Mouse (Mus musculus): ENCODE data around the gene Ddx23.

Ddx23 gene

GRCm38 (mm10) chr15:98674994-98675545 is 12.4 kb upstream of the Ddx23 start:
- DNase-seq (ENCODE audit: low spot score in 2 of 2), result no peak

- no peak for DNase-seq (ENCODE audit: low spot score in 2 of 2)
These were observed 11.7 kb upstream of the Ddx23 start for GRCm38 (mm10) chr15:98674284-98674993.

- no peak for DNase-seq (ENCODE audit: low spot score in 2 of 2)
These were observed 11.0 kb upstream of the Ddx23 start for GRCm38 (mm10) chr15:98673732-98674131.

- peak in 1 of 2 experiments; percentile 35 for DNase-seq (ENCODE audit: low spot score in 2 of 2)
These were observed 9.9 kb upstream of the Ddx23 start for GRCm38 (mm10) chr15:98672592-98672991.

- DNase-seq (ENCODE audit: low spot score in 2 of 2), result peak; percentile 14 to 19
These were observed 1.6 kb upstream of the Ddx23 start for GRCm38 (mm10) chr15:98664042-98664907.

- no peak for DNase-seq (ENCODE audit: low spot score in 2 of 2)
These were observed 512 bp downstream of the Ddx23 start for GRCm38 (mm10) chr15:98662198-98662566.

- no peak for DNase-seq (ENCODE audit: low spot score in 2 of 2)
These were observed 5.5 kb downstream of the Ddx23 start for GRCm38 (mm10) chr15:98656982-98657751.

GRCm38 (mm10) chr15:98652174-98652573 is 10.5 kb downstream of the Ddx23 start:
- DNase-seq (ENCODE audit: low spot score in 2 of 2), result no peak

GRCm38 (mm10) chr15:98651431-98651830 is 11.3 kb downstream of the Ddx23 start:
- DNase-seq (ENCODE audit: low spot score in 2 of 2), result no peak

GRCm38 (mm10) chr15:98648071-98648470 is 14.6 kb downstream of the Ddx23 start:
- no peak for DNase-seq (ENCODE audit: low spot score in 2 of 2)

- DNase-seq (ENCODE audit: low spot score in 2 of 2), result no peak
These were observed 15.4 kb downstream of the Ddx23 start for GRCm38 (mm10) chr15:98647308-98647707.

- no peak for DNase-seq (ENCODE audit: low spot score in 2 of 2)
These were observed 16.0 kb downstream of the Ddx23 start for GRCm38 (mm10) chr15:98646737-98647136.

GRCm38 (mm10) chr15:98645057-98646026 is 17.4 kb downstream of the Ddx23 start:
- no peak for DNase-seq (ENCODE audit: low spot score in 2 of 2)

- no peak for DNase-seq (ENCODE audit: low spot score in 2 of 2)
These were observed 18.3 kb downstream of the Ddx23 start for GRCm38 (mm10) chr15:98644406-98644805.

- no peak for DNase-seq (ENCODE audit: low spot score in 2 of 2)
These were observed 22.5 kb downstream of the Ddx23 start for GRCm38 (mm10) chr15:98640157-98640556.

GRCm38 (mm10) chr15:98637155-98637554 is 25.5 kb downstream of the Ddx23 start:
- no peak for DNase-seq (ENCODE audit: low spot score in 2 of 2)

- DNase-seq (ENCODE audit: low spot score in 2 of 2), result no peak
These were observed 26.2 kb downstream of the Ddx23 start for GRCm38 (mm10) chr15:98636517-98636916.

GRCm38 (mm10) chr15:98635291-98635841 is 27.3 kb downstream of the Ddx23 start:
- DNase-seq (ENCODE audit: low spot score in 2 of 2), result no peak

- DNase-seq (ENCODE audit: low spot score in 2 of 2), result peak; percentile 74 to 78
These were observed 28.1 kb downstream of the Ddx23 start for GRCm38 (mm10) chr15:98634541-98635081.

- DNase-seq (ENCODE audit: low spot score in 2 of 2), result no peak
These were observed 28.7 kb downstream of the Ddx23 start for GRCm38 (mm10) chr15:98633822-98634470.
